Mouse (Mus musculus) neural tube, embryonic 14.5 days (tissue): ENCODE results near the gene Gm7361. TPM values are rescaled to one million over a fixed set of nuclear protein-coding genes. Genes with fewer than 3 reads are reported as not detected.
"Not testable (repeated sequence)": the region's sequence is repeated elsewhere in the genome, so short reads cannot be mapped to it uniquely, and the experiment has no call there.

ENCODE experiments used
- ATAC-seq: fragments of 200-750 bp; cut with Nextera tagmentation; 2 replicates; pipeline ENCODE4 v1.8.0; 2017; ENCODE audit warnings: low read depth, mild to moderate bottlenecking, moderate TSS enrichment, moderate library complexity
- H3K27ac ChIP-seq: fragments of 300-500 bp; sonication (generic); 2 replicates; pipeline ENCODE4 v1.5.1; 2014; ENCODE audit warnings: low read depth, mild to moderate bottlenecking, control low read depth, low read length, moderate library complexity, mixed read lengths
- H3K27me3 ChIP-seq: fragments of 300-500 bp; sonication (generic); 2 replicates; pipeline ENCODE4 v1.6.1; 2014; ENCODE audit warnings: low read length; ENCODE audit not compliant: control insufficient read depth, insufficient read depth
- H3K36me3 ChIP-seq: fragments of 300-500 bp; sonication (generic); 2 replicates; pipeline ENCODE4 v1.6.1; 2014; ENCODE audit warnings: low read length, mixed read lengths; ENCODE audit not compliant: control insufficient read depth, insufficient read depth
- H3K4me1 ChIP-seq: fragments of 300-500 bp; sonication (generic); 2 replicates; pipeline ENCODE4 v1.6.1; 2014; ENCODE audit warnings: low read length; ENCODE audit not compliant: control insufficient read depth, insufficient read depth
- H3K4me2 ChIP-seq: fragments of 300-500 bp; sonication (generic); 2 replicates; pipeline ENCODE4 v1.6.1; 2014; ENCODE audit warnings: mild to moderate bottlenecking, low read depth, low read length, control low read depth
- H3K4me3 ChIP-seq: fragments of 300-500 bp; sonication (generic); 2 replicates; pipeline ENCODE4 v1.5.1; 2014; ENCODE audit warnings: low read depth, low read length, control low read depth, mixed read lengths
- H3K9ac ChIP-seq: fragments of 300-500 bp; sonication (generic); replicated peaks from 2 replicates; pipeline ENCODE4 v1.6.1; 2014; ENCODE audit warnings: low read depth, mild to moderate bottlenecking, control low read depth, low read length, mixed read lengths
- H3K9me3 ChIP-seq: fragments of 300-500 bp; sonication (generic); 2 replicates; pipeline ENCODE4 v1.6.1; 2016; ENCODE audit warnings: low read length; ENCODE audit not compliant: control insufficient read depth
- WGBS: fragments of 180-500 bp; shearing (Covaris S2); extraction: QIAGEN DNeasy Blood & Tissue Kit; methylation state at CpG from one replicate; pipeline ENCODE4 v1.1.7; 2014; 5-methylcytosine and 5-hydroxymethylcytosine counted together
- polyA plus RNA-seq: library from polyadenylated mRNA; unstranded; fragments of >200 nt; fragmentation: Nextera tagmentation; extraction: Ambion mirVana; gene quantifications from 2 replicates; pipeline ENCODE4 v1.2.1, GENCODE M21; 2014

The Gm7361 gene
- 0.42 and 0.66 TPM in 2 replicates for polyA plus RNA-seq

- not testable (repeated sequence) for H3K4me2 ChIP-seq, H3K36me3 ChIP-seq, H3K27me3 ChIP-seq, H3K4me1 ChIP-seq, H3K9me3 ChIP-seq, H3K27ac ChIP-seq, H3K9ac ChIP-seq, H3K4me3 ChIP-seq, ATAC-seq
- WGBS = 90% methylated on average over 3 of the region's 3 CpGs
Measured at GRCm38 (mm10) chr5:26257391-26257790, at the start of gene Gm7361. Gene Gm7361, plus strand, starts transcription at chr5:26257691.

GRCm38 (mm10) chr5:26211030-26211429 is 46.5 kb upstream of the Gm7361 start:
- Histone ChIP-seq H3K36me3 (no peaks in the 10 kb centered on the region), H3K27ac (no peak overlapping the region; the same call in 1 of the 2 replicates), H3K4me2 (no peak overlapping the region), H3K9me3 (no peaks in the 10 kb centered on the region), H3K9ac (no peak overlapping the region), H3K4me1 (no peaks in the 10 kb centered on the region), H3K27me3 (no peaks in the 10 kb centered on the region), H3K4me3 (no peak overlapping the region)
- WGBS = 61% methylated on average over 4 of the region's 4 CpGs
- peak; percentile 26; the same call in 1 of the 2 replicates for ATAC-seq

DNA sequence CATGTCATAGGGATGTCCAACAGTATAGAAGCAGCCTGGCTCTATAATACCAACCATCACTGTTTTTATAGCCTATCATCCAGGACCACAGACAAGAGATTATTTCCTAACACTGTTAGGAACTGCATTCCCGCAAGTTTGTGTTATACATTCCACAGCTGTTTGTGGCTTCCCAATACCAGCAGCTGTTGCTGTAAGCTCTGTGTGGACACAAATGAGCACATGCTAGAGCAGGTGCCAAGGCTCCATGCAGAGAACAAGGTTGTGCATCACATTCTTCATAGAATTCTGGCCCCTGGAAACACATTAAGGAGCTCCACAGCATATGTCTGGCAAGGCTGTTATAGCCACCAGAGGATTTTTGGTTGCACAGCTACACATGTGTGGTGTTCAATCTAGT is 35.4 kb upstream of the Gm7361 start:
- Histone ChIP-seq H3K9me3 (no peaks in the 10 kb centered on the region), H3K36me3 (no peaks in the 10 kb centered on the region), H3K27me3 (no peaks in the 10 kb centered on the region), H3K4me2 (no peak overlapping the region), H3K4me1 (no peaks in the 10 kb centered on the region), H3K4me3 (no peak overlapping the region), H3K27ac (no peak overlapping the region), H3K9ac (no peak overlapping the region)
- WGBS = 91% methylated on average over 1 of the region's 1 CpGs
- ATAC-seq = no peak

GRCm38 (mm10) chr5:26266656-26267055 is 9.2 kb downstream of the Gm7361 start:
- H3K36me3 ChIP-seq, H3K4me3 ChIP-seq: not testable (repeated sequence)
- 85% methylated on average over 3 of the region's 3 CpGs for WGBS

DNA sequence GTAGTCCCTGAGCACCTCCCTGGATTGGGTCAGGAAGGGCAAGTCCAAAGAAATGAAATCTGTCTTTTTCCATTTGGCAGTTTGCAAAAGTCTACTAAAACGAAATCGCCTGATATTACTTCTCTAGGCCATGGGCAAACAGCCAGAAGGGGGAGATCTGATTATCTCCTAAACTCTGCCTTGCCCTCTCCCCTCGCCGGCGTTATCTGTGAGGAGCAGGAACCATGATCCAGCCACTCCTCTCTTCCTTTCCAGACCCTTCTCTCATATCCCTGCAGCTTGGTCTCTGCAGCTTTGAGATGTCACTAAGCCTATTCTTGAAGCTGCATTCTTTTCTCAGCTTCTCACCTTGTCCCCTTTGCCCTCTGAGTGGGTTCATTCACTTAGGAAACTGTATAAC is 22.9 kb downstream of the Gm7361 start:
- no peaks in the 10 kb centered on the region for H3K27me3 ChIP-seq
- H3K27ac ChIP-seq = no peak overlapping the region
- 79% methylated on average over 5 of the region's 5 CpGs for WGBS
- H3K4me2 ChIP-seq = no peak overlapping the region
- no peak overlapping the region for H3K9ac ChIP-seq
- no peaks in the 10 kb centered on the region for H3K4me1 ChIP-seq
- no peaks in the 10 kb centered on the region for H3K9me3 ChIP-seq
- no peaks in the 10 kb centered on the region for H3K36me3 ChIP-seq
- H3K4me3 ChIP-seq = no peak overlapping the region
- no peak for ATAC-seq

More at GRCm38 (mm10) chr5:26266656-26267055, 9.2 kb downstream of the Gm7361 start:
- not testable (repeated sequence) for ATAC-seq, H3K4me1 ChIP-seq, H3K9ac ChIP-seq, H3K4me2 ChIP-seq, H3K9me3 ChIP-seq, H3K27me3 ChIP-seq, H3K27ac ChIP-seq

- H3K9ac ChIP-seq = no peak overlapping the region
- no peaks in the 10 kb centered on the region for H3K36me3 ChIP-seq
- no peak overlapping the region for H3K4me2 ChIP-seq
- no peaks in the 10 kb centered on the region for H3K27me3 ChIP-seq
- 87% methylated on average over 1 of the region's 1 CpGs for WGBS
- H3K9me3 ChIP-seq = no peaks in the 10 kb centered on the region
- H3K4me3 ChIP-seq = no peak overlapping the region
- H3K4me1 ChIP-seq = no peaks in the 10 kb centered on the region
- ATAC-seq = 0 out of 2 replicates have a peak, but pooled peaks have one; percentile 6
- no peak overlapping the region for H3K27ac ChIP-seq
Measured at GRCm38 (mm10) chr5:26281717-26282116, 24.2 kb downstream of the Gm7361 start.

DNA sequence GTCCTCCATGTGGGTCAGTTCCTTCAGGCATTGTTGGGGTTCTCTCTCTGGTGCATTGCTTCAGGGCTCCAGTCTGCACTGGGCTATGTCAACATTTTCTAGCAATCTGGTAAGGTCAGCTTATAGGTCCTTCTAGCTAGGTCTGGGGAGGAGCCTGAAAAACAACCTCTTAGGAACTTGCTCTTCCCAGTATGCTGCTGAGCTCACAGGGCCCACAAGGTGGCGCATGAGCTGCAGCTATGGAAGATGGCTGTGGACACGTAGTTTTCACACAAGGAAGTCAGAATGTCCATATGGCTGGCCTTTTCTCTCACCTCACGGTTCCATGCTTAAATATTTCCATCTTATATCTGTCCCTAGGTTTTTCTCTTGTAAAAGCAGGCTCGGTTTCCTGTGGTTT is 24.8 kb downstream of the Gm7361 start:
- H3K27me3 ChIP-seq = no peaks in the 10 kb centered on the region
- no peaks in the 10 kb centered on the region for H3K9me3 ChIP-seq
- no peaks in the 10 kb centered on the region for H3K4me1 ChIP-seq
- no peak overlapping the region for H3K4me3 ChIP-seq
- no peak overlapping the region for H3K27ac ChIP-seq
- ATAC-seq = peak; percentile 87
- H3K9ac ChIP-seq = no peak overlapping the region
- WGBS = 4% methylated on average over 4 of the region's 4 CpGs
- no peaks in the 10 kb centered on the region for H3K36me3 ChIP-seq
- H3K4me2 ChIP-seq = no peak overlapping the region

GRCm38 (mm10) chr5:26283399-26283798 is 25.9 kb downstream of the Gm7361 start:
- Histone ChIP-seq H3K36me3 (no peaks in the 10 kb centered on the region), H3K27me3 (no peaks in the 10 kb centered on the region)
- 90% methylated on average over 1 of the region's 1 CpGs for WGBS

GRCm38 (mm10) chr5:26291621-26292020 is 34.1 kb downstream of the Gm7361 start:
- H3K4me1 ChIP-seq = no peaks in the 10 kb centered on the region
- no peak overlapping the region for H3K4me3 ChIP-seq
- WGBS = 61% methylated on average over 1 of the region's 1 CpGs
- H3K27me3 ChIP-seq = no peaks in the 10 kb centered on the region
- ATAC-seq = no peak
- H3K9ac ChIP-seq = no peak overlapping the region
- H3K36me3 ChIP-seq = no peaks in the 10 kb centered on the region
- H3K9me3 ChIP-seq = no peaks in the 10 kb centered on the region
- no peak overlapping the region for H3K27ac ChIP-seq
- no peak overlapping the region for H3K4me2 ChIP-seq

More at GRCm38 (mm10) chr5:26283399-26283798, 25.9 kb downstream of the Gm7361 start:
- no peak overlapping the region for H3K4me2 ChIP-seq
- no peak overlapping the region for H3K9ac ChIP-seq
- no peak for ATAC-seq
- no peaks in the 10 kb centered on the region for H3K4me1 ChIP-seq
- H3K4me3 ChIP-seq = no peak overlapping the region
- H3K9me3 ChIP-seq = no peaks in the 10 kb centered on the region
- no peak overlapping the region for H3K27ac ChIP-seq
